Mouse (Mus musculus): ENCODE data around the gene Polr1b. TPM values are rescaled to one million over a fixed set of nuclear protein-coding genes. Genes with fewer than 3 reads are reported as not detected.

The Polr1b gene
- polyA plus RNA-seq, 1 experiment, result 19.1 TPM

DNA sequence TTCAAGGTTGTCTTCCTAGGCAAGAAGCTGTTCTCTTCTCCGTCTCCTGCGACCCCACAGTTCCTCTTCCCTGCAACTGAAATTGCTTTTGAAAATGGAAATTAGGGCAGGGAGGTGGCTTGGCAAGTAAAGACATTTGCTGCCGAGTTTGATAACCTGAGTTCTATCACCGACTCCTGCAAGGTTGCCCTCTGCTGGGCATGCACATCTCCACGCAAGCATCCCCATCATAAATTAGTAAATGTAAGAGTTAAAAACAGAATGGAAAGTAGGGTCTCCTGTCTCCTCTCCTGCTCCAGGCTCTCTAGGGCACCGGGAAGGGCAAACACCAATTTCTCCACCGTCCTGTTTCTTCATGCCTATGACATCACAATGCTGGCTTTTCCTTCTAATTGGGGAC lies 31.4 kb downstream of the Polr1b start:
- peaks cover 6% of the 10 kb centered on the region for H3K79me3 ChIP-seq (ENCODE audit: low read depth)
- peaks cover 24% of the 10 kb centered on the region for H3K79me2 ChIP-seq (ENCODE audit: control insufficient read depth, insufficient read depth)
- TF ChIP-seq MYOD1 (IDR thresholded peaks at IDR 0.05; ENCODE audit: control insufficient read depth, insufficient read length, low read depth) (no peak), MYOG (IDR thresholded peaks at IDR 0.05; ENCODE audit: control insufficient read depth, extremely low read depth, insufficient read length) (no peak), FOSL1 (IDR thresholded peaks at IDR 0.05; ENCODE audit: insufficient read depth, low read length, poor library complexity, severe bottlenecking) (no peak), MAX (IDR thresholded peaks at IDR 0.05) (no peak), CTCF (IDR thresholded peaks at IDR 0.05; ENCODE audit: control insufficient read depth, insufficient read depth, insufficient read length) (no peak), USF1 (IDR thresholded peaks at IDR 0.05; ENCODE audit: low read depth) (no peak), CEBPB (IDR thresholded peaks at IDR 0.05; ENCODE audit: low read depth) (no peak)
- H3ac ChIP-seq (ENCODE audit: control insufficient read depth, insufficient read length, low read depth), result no peak overlapping the region
- no peak overlapping the region for H3K4me3 ChIP-seq (ENCODE audit: insufficient read depth, poor library complexity, severe bottlenecking)
- peaks cover 16% of the 10 kb centered on the region for H3K36me3 ChIP-seq (ENCODE audit: control insufficient read depth, insufficient read depth)
- H3K27me3 ChIP-seq (ENCODE audit: control insufficient read depth, insufficient read depth, insufficient read length), result no peaks in the 10 kb centered on the region

DNA sequence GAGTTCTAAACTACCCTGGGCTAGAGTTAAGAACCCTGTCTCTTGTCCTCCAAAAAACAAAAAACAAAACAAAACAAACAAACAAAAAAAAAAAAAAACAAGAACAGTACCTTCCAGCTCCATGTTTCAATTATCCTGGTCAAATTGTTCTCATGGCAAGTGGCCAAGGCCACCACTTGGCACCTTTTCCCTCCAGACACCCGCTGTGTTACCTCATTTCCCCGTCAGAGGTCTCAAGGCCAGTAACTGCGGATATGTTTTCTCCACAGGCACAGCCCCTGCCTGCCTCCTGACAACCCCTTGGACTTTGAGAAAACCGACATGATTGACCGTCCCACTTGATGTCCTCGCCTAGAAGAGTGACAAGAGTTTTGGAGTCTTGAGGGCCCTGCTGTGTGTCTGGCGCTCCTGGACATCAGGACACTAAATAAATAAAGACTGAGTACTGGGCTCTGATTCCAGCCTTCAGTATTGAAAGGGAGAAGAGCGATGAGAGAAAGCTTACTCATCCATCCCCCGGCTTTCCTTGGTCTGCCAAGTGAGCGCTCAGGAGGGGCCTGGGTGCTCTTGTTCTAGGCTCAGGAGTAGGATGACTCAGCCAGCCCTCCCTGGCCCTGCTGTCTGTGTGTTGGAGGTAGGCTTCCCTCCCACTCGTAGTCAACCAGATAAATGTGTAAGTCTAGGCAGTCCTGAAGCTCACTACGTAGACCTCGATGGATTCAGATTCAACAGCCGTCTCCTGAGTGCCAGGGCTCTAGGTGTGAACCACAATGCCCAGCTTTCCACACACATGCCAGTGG lies 32.4 kb downstream of the Polr1b start:
- Histone ChIP-seq H3K36me3 (ENCODE audit: control insufficient read depth, insufficient read depth) (peaks cover 9% of the 10 kb centered on the region), H3K79me2 (ENCODE audit: control insufficient read depth, insufficient read depth) (peaks cover 24% of the 10 kb centered on the region), H3ac (ENCODE audit: control insufficient read depth, insufficient read length, low read depth) (no peak overlapping the region), H3K79me3 (ENCODE audit: low read depth) (peaks cover 6% of the 10 kb centered on the region), H3K4me3 (ENCODE audit: insufficient read depth, poor library complexity, severe bottlenecking) (no peak overlapping the region), H3K27me3 (ENCODE audit: control insufficient read depth, insufficient read depth, insufficient read length) (no peaks in the 10 kb centered on the region)
- TF ChIP-seq MYOG (IDR thresholded peaks at IDR 0.05; ENCODE audit: control insufficient read depth, extremely low read depth, insufficient read length) (no peak), MYOD1 (IDR thresholded peaks at IDR 0.05; ENCODE audit: control insufficient read depth, insufficient read length, low read depth) (no peak), CTCF (IDR thresholded peaks at IDR 0.05; ENCODE audit: control insufficient read depth, insufficient read depth, insufficient read length) (no peak), USF1 (IDR thresholded peaks at IDR 0.05; ENCODE audit: low read depth) (no peak), MAX (IDR thresholded peaks at IDR 0.05) (no peak), FOSL1 (IDR thresholded peaks at IDR 0.05; ENCODE audit: insufficient read depth, low read length, poor library complexity, severe bottlenecking) (no peak), CEBPB (IDR thresholded peaks at IDR 0.05; ENCODE audit: low read depth) (no peak)

DNA sequence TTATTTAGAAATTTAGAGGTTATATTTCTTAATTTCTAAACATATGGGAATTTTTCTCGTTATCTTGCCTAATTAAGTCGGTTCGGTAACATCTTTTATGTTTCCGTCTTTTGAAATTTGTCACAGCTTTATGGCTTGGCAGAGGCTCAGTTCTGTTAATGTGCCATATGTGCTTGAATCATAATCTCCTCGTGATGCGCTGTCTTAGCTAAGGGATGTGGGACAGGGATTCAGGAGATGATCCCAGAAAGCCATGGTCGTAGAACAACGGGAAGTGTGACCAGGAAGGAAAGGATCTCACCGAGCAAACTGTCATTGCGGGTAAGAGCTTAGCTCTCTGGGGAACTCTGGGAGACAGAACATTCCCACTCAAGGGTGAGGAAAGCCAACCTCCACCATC lies 39.1 kb downstream of the Polr1b start:
- Histone ChIP-seq H3K36me3 (ENCODE audit: control insufficient read depth, insufficient read depth) (no peaks in the 10 kb centered on the region), H3K4me3 (ENCODE audit: insufficient read depth, poor library complexity, severe bottlenecking) (no peak overlapping the region), H3K79me3 (ENCODE audit: low read depth) (no peaks in the 10 kb centered on the region), H3K27me3 (ENCODE audit: control insufficient read depth, insufficient read depth, insufficient read length) (no peaks in the 10 kb centered on the region), H3ac (ENCODE audit: control insufficient read depth, insufficient read length, low read depth) (no peak overlapping the region), H3K79me2 (ENCODE audit: control insufficient read depth, insufficient read depth) (no peaks in the 10 kb centered on the region)
- no peak for TF ChIP-seq CTCF (IDR thresholded peaks at IDR 0.05; ENCODE audit: control insufficient read depth, insufficient read depth, insufficient read length)
- TF ChIP-seq MYOD1 (IDR thresholded peaks at IDR 0.05; ENCODE audit: control insufficient read depth, insufficient read length, low read depth), result no peak
- TF ChIP-seq CEBPB (IDR thresholded peaks at IDR 0.05; ENCODE audit: low read depth), result no peak
- TF ChIP-seq FOSL1 (IDR thresholded peaks at IDR 0.05; ENCODE audit: insufficient read depth, low read length, poor library complexity, severe bottlenecking), result no peak
- TF ChIP-seq MAX (IDR thresholded peaks at IDR 0.05), result no peak
- TF ChIP-seq MYOG (IDR thresholded peaks at IDR 0.05; ENCODE audit: control insufficient read depth, extremely low read depth, insufficient read length), result no peak
- TF ChIP-seq USF1 (IDR thresholded peaks at IDR 0.05; ENCODE audit: low read depth), result no peak

DNA sequence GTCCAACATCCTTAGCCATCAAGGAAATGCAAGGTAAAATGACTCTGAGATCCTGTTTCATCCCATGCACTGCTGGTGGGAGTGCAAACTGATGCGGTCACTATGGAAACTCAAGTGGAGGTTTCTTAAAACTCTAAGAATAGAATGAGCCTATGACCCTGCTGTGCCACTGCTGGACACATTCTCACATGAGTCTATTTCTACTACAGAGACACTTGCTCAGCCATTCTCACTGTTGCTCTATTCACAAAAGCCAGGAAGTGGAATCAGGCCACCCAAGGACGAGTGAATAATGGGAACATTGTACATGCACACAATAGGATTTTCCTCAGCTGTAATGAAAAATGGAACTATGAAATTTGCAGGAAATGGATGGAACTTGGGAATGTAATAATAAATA lies 48.0 kb downstream of the Polr1b start:
- H3K79me2 ChIP-seq (ENCODE audit: control insufficient read depth, insufficient read depth), result no peaks in the 10 kb centered on the region
- no peaks in the 10 kb centered on the region for H3K36me3 ChIP-seq (ENCODE audit: control insufficient read depth, insufficient read depth)
- H3ac ChIP-seq (ENCODE audit: control insufficient read depth, insufficient read length, low read depth), result no peak overlapping the region
- no peaks in the 10 kb centered on the region for H3K27me3 ChIP-seq (ENCODE audit: control insufficient read depth, insufficient read depth, insufficient read length)
- TF ChIP-seq MYOG (IDR thresholded peaks at IDR 0.05; ENCODE audit: control insufficient read depth, extremely low read depth, insufficient read length) (no peak), CEBPB (IDR thresholded peaks at IDR 0.05; ENCODE audit: low read depth) (no peak), CTCF (IDR thresholded peaks at IDR 0.05; ENCODE audit: control insufficient read depth, insufficient read depth, insufficient read length) (no peak), MYOD1 (IDR thresholded peaks at IDR 0.05; ENCODE audit: control insufficient read depth, insufficient read length, low read depth) (no peak), MAX (IDR thresholded peaks at IDR 0.05) (no peak), USF1 (IDR thresholded peaks at IDR 0.05; ENCODE audit: low read depth) (no peak), FOSL1 (IDR thresholded peaks at IDR 0.05; ENCODE audit: insufficient read depth, low read length, poor library complexity, severe bottlenecking) (no peak)
- no peaks in the 10 kb centered on the region for H3K79me3 ChIP-seq (ENCODE audit: low read depth)
- no peak overlapping the region for H3K4me3 ChIP-seq (ENCODE audit: insufficient read depth, poor library complexity, severe bottlenecking)

DNA sequence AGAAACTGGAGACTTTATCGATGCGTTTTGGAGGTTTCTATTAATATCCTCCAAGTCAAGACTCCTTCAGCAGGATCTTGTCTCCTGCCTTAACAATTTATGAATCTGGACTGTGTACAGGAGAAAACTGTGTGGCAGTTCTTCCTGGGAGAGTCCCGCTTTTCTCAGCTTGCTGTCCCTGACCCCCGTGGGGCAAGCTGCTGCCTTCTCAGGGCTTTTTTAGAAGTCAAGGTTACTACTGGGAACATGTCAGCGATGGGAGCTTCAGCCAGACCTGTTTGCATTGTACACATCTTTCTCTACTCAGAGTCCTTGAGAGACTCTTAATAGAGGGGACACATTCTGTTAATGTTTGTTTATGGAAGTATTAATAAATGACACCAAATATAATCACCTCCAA lies 49.6 kb downstream of the Polr1b start:
- Histone ChIP-seq H3K27me3 (ENCODE audit: control insufficient read depth, insufficient read depth, insufficient read length) (no peaks in the 10 kb centered on the region), H3K79me2 (ENCODE audit: control insufficient read depth, insufficient read depth) (no peaks in the 10 kb centered on the region), H3ac (ENCODE audit: control insufficient read depth, insufficient read length, low read depth) (no peak overlapping the region), H3K4me3 (ENCODE audit: insufficient read depth, poor library complexity, severe bottlenecking) (no peak overlapping the region), H3K36me3 (ENCODE audit: control insufficient read depth, insufficient read depth) (no peaks in the 10 kb centered on the region), H3K79me3 (ENCODE audit: low read depth) (no peaks in the 10 kb centered on the region)
- TF ChIP-seq CEBPB (IDR thresholded peaks at IDR 0.05; ENCODE audit: low read depth) (no peak), MYOD1 (IDR thresholded peaks at IDR 0.05; ENCODE audit: control insufficient read depth, insufficient read length, low read depth) (no peak), CTCF (IDR thresholded peaks at IDR 0.05; ENCODE audit: control insufficient read depth, insufficient read depth, insufficient read length) (no peak), FOSL1 (IDR thresholded peaks at IDR 0.05; ENCODE audit: insufficient read depth, low read length, poor library complexity, severe bottlenecking) (no peak), MYOG (IDR thresholded peaks at IDR 0.05; ENCODE audit: control insufficient read depth, extremely low read depth, insufficient read length) (no peak), MAX (IDR thresholded peaks at IDR 0.05) (no peak), USF1 (IDR thresholded peaks at IDR 0.05; ENCODE audit: low read depth) (no peak)

Measured in C2C12 (cell line).